Mouse (Mus musculus): Measurements from ENCODE around the gene Wnt10b.

- no peak for TF ChIP-seq CTCF (IDR thresholded peaks at IDR 0.05; ENCODE audit: low read depth)
- TF ChIP-seq EP300 (optimal IDR thresholded peaks at IDR 0.05) = no peak
Observed at GRCm38 (mm10) chr15:98753021-98753423, 24.9 kb downstream of the Wnt10b start.
